39 mouse cellular contexts compared by ENCODE assay signal in genomic region chr11:115306863-115307262, GRCm38 (mm10). TPM values are rescaled to one million over a fixed set of nuclear protein-coding genes. Genes with fewer than 3 reads are reported as not detected.
DNase-seq lines count a peak whose midpoint lies in the region; ATAC-seq and TF ChIP-seq lines count a peak whose summit lies in the region.
"Had no signal": no experiment of that assay in that cellular context is flagged by ENCODE, and none has a peak within 500 bp of the region (broad histone marks: within the 10 kb centered on the region; RNA-seq: fewer than 3 reads in every experiment).

TSS of gene Otop2 (plus strand) at chr11:115307163.

- no peak for TF ChIP-seq POLR2A in thymus, adult 2 months (IDR thresholded peaks at IDR 0.05; ENCODE audit: control insufficient read depth, extremely low read depth, insufficient read depth, low read length, poor library complexity)

- 21% methylated on average over 8 of the region's 8 CpGs for WGBS in forebrain, embryonic 10.5 days
- WGBS in forebrain, embryonic 13.5 days, result 15% methylated on average over 8 of the region's 8 CpGs
- WGBS in heart, embryonic 10.5 days, result 32% methylated on average over 8 of the region's 8 CpGs
- 12% methylated on average over 8 of the region's 8 CpGs for WGBS in kidney, embryonic 15.5 days
- 69% methylated on average over 8 of the region's 8 CpGs for WGBS in thymus, adult 2 months

- H3K36me3 ChIP-seq in forebrain, embryonic 10.5 days (replicated peaks), result no peaks in the 10 kb centered on the region
- no peaks in the 10 kb centered on the region for H3K36me3 ChIP-seq in forebrain, embryonic 13.5 days (ENCODE audit: poor library complexity, severe bottlenecking)
- H3K36me3 ChIP-seq in heart, embryonic 10.5 days, result no peaks in the 10 kb centered on the region
- no peaks in the 10 kb centered on the region for H3K36me3 ChIP-seq in kidney, embryonic 15.5 days
- no peaks in the 10 kb centered on the region for H3K36me3 ChIP-seq in E14TG2a.4 (ENCODE audit: insufficient read depth, low read length)
- H3K36me3 ChIP-seq in thymus, adult 2 months (ENCODE audit: control insufficient read depth, insufficient read depth, low read length), result no peaks in the 10 kb centered on the region
- H3K36me3 ChIP-seq: embryonic facial prominence, embryonic 12.5 days; limb, embryonic 12.5 days; lung, embryonic 15.5 days had no signal

- H3K4me2 ChIP-seq in forebrain, embryonic 13.5 days, result no peak within 1 kb of the TSS
- H3K4me2 ChIP-seq in kidney, embryonic 15.5 days, result no peak within 1 kb of the TSS
- H3K4me2 ChIP-seq: embryonic facial prominence, embryonic 12.5 days; heart, embryonic 11.5 days; limb, embryonic 12.5 days; lung, embryonic 15.5 days had no signal

- peaks cover 38% of the 10 kb centered on the region for H3K27me3 ChIP-seq in forebrain, embryonic 10.5 days (ENCODE audit: poor library complexity, severe bottlenecking)
- H3K27me3 ChIP-seq in forebrain, embryonic 13.5 days, result peaks cover 3% of the 10 kb centered on the region; the same call in 1 of the 2 replicates
- H3K27me3 ChIP-seq in heart, embryonic 10.5 days (ENCODE audit: insufficient read depth, poor library complexity, severe bottlenecking), result peaks cover 45% of the 10 kb centered on the region
- peaks cover 15% of the 10 kb centered on the region for H3K27me3 ChIP-seq in kidney, embryonic 15.5 days
- peaks cover 44% of the 10 kb centered on the region for H3K27me3 ChIP-seq in E14TG2a.4 (ENCODE audit: insufficient read depth, low read length)
- no peaks in the 10 kb centered on the region for H3K27me3 ChIP-seq in thymus, adult 2 months (ENCODE audit: control insufficient read depth, insufficient read depth, low read length)
- H3K27me3 ChIP-seq: Patski had no signal

- DNase-seq in forebrain, embryonic 10.5 days (ENCODE audit: extremely low spot score, low spot score), result no peak
- DNase-seq in heart, embryonic 10.5 days (ENCODE audit: low spot score), result no peak
- DNase-seq in heart, postnatal 36 days, result no peak
- DNase-seq in kidney, adult 9 months, result no peak
- no peak for DNase-seq in thymus, adult 2 months
- DNase-seq: adrenal gland, postnatal 10 days; cerebellum, adult 9-10 months; cerebellum, postnatal 36 days; gastrocnemius, postnatal 10 days; kidney, postnatal 36 days; midbrain, embryonic 14.5 days; right cerebral cortex, postnatal 4 days; thymus, adult 18-20 months; thymus, postnatal 36 days had no signal

- intact Hi-C loops in heart, postnatal 36 days (cut with DNase I), result no loop called here

- peaks cover 17% of the 10 kb centered on the region for H3K4me1 ChIP-seq in forebrain, embryonic 10.5 days
- peaks cover 6% of the 10 kb centered on the region; the same call in 1 of the 2 replicates for H3K4me1 ChIP-seq in forebrain, embryonic 13.5 days
- peaks cover 30% of the 10 kb centered on the region for H3K4me1 ChIP-seq in heart, embryonic 10.5 days
- peaks cover 11% of the 10 kb centered on the region for H3K4me1 ChIP-seq in kidney, embryonic 15.5 days
- H3K4me1 ChIP-seq in E14TG2a.4 (replicated peaks; ENCODE audit: low read depth, low read length), result peaks cover 15% of the 10 kb centered on the region
- H3K4me1 ChIP-seq in thymus, adult 2 months (replicated peaks; ENCODE audit: control insufficient read depth, insufficient read depth, low read length), result no peaks in the 10 kb centered on the region
- H3K4me1 ChIP-seq: limb, embryonic 12.5 days; lung, embryonic 15.5 days had no signal

- H3K9ac ChIP-seq in forebrain, embryonic 13.5 days, result no peak within 1 kb of the TSS
- no peak within 1 kb of the TSS for H3K9ac ChIP-seq in kidney, embryonic 15.5 days
- H3K9ac ChIP-seq: embryonic facial prominence, embryonic 12.5 days; limb, embryonic 12.5 days; lung, embryonic 15.5 days had no signal

- TF ChIP-seq CTCF in E14TG2a.4 (conservative IDR thresholded peaks at IDR 0.05; ENCODE audit: low read length), result no peak
- no peak for TF ChIP-seq CTCF in thymus, adult 2 months (IDR thresholded peaks at IDR 0.05; ENCODE audit: borderline replicate concordance, control insufficient read depth, extremely low read depth, insufficient read depth, low read length, poor library complexity)

- no peak for ATAC-seq in forebrain, embryonic 13.5 days
- ATAC-seq in kidney, embryonic 15.5 days (replicated peaks; ENCODE audit: low FRiP score), result 0 out of 2 replicates have a peak, but pooled peaks have one; percentile 15
- ATAC-seq: intestine, embryonic 16.5 days; Patski had no signal

- H3K4me3 ChIP-seq in forebrain, embryonic 10.5 days, result no peak within 1 kb of the TSS
- H3K4me3 ChIP-seq in forebrain, embryonic 13.5 days, result no peak within 1 kb of the TSS
- H3K4me3 ChIP-seq in heart, embryonic 10.5 days, result no peak within 1 kb of the TSS; the same call in 1 of the 2 replicates
- no peak within 1 kb of the TSS for H3K4me3 ChIP-seq in kidney, embryonic 15.5 days (replicated peaks)
- H3K4me3 ChIP-seq in E14TG2a.4 (replicated peaks; ENCODE audit: low read length), result peak within 1 kb of the TSS; percentile 32; the same call in 1 of the 2 replicates
- H3K4me3 ChIP-seq in thymus, adult 2 months (ENCODE audit: control insufficient read depth, insufficient read depth, low read length), result no peak within 1 kb of the TSS
- H3K4me3 ChIP-seq: embryonic facial prominence, embryonic 12.5 days; layer of hippocampus, adult 2 months; left cerebral cortex, adult 2 months; limb, embryonic 12.5 days; lung, embryonic 15.5 days had no signal

- no peaks in the 10 kb centered on the region for H3K9me3 ChIP-seq in forebrain, embryonic 10.5 days
- H3K9me3 ChIP-seq in forebrain, embryonic 13.5 days (replicated peaks), result no peaks in the 10 kb centered on the region
- no peaks in the 10 kb centered on the region for H3K9me3 ChIP-seq in heart, embryonic 10.5 days
- H3K9me3 ChIP-seq in kidney, embryonic 15.5 days (replicated peaks), result no peaks in the 10 kb centered on the region
- no peaks in the 10 kb centered on the region for H3K9me3 ChIP-seq in E14TG2a.4 (ENCODE audit: low read length)
- H3K9me3 ChIP-seq: embryonic facial prominence, embryonic 12.5 days; limb, embryonic 12.5 days; lung, embryonic 15.5 days had no signal

- 0 out of 2 replicates have a peak within 1 kb of the TSS, but pooled peaks have one; percentile 22 for H3K27ac ChIP-seq in forebrain, embryonic 10.5 days
- H3K27ac ChIP-seq in forebrain, embryonic 13.5 days, result no peak within 1 kb of the TSS
- H3K27ac ChIP-seq in heart, embryonic 10.5 days, result peak within 1 kb of the TSS; percentile 36; the same call in 1 of the 2 replicates
- no peak within 1 kb of the TSS for H3K27ac ChIP-seq in kidney, embryonic 15.5 days
- no peak within 1 kb of the TSS for H3K27ac ChIP-seq in thymus, adult 2 months (ENCODE audit: control insufficient read depth, insufficient read depth, low read length)
- H3K27ac ChIP-seq: embryonic facial prominence, embryonic 12.5 days; layer of hippocampus, adult 2 months; left cerebral cortex, adult 2 months; limb, embryonic 12.5 days; lung, embryonic 15.5 days; stomach, postnatal 0 days had no signal

RNA-seq across cellular contexts. Expression of gene Otop2, which starts in this region (rescaled TPM):
- 0.12 TPM in 1 of 2 replicates, not detected in the other for polyA plus RNA-seq in forebrain, embryonic 10.5 days (2016; fragmentation: Nextera tagmentation; extraction: Ambion mirVana)
- polyA plus RNA-seq in forebrain, embryonic 13.5 days (2015; fragmentation: Nextera tagmentation; extraction: Ambion mirVana), result not detected in 2 replicates
- polyA plus RNA-seq in heart, embryonic 10.5 days (2016; fragmentation: Nextera tagmentation; extraction: Ambion mirVana), result not detected in 2 replicates
- total RNA-seq in heart, postnatal 36 days (2021), result not detected
- 0.06 and 0.09 TPM in 2 replicates for polyA plus RNA-seq in kidney, embryonic 15.5 days (2015; fragmentation: Nextera tagmentation; extraction: Ambion mirVana)
- 0.26 and 0.32 TPM in 2 replicates for polyA plus RNA-seq in thymus, adult 2 months (2012; rRNA removed)
- total RNA-seq: adrenal gland, postnatal 10 days; CH12.LX; gastrocnemius, postnatal 10 days; granulocyte monocyte progenitor cell, adult 5-6 weeks; hematopoietic stem cell, adult 5-6 weeks; layer of hippocampus, postnatal 14 days; liver, adult 2 months; megakaryocyte progenitor cell, adult 5-6 weeks; MEL had no signal
- polyA plus RNA-seq: C2C12; heart, embryonic 11.5 days; heart, postnatal 0 days; kidney, embryonic 16.5 days; limb, embryonic 12.5 days; liver, adult 2 months; liver, embryonic 16.5 days; lung, embryonic 15.5 days; midbrain, embryonic 14.5 days; neural tube, embryonic 11.5 days; Patski; spleen, adult 2 months had no signal

Comparison
In these comparisons a context has a peak if more than half of its experiments do, and no peak if none do; other contexts are left out.
1. H3K27ac ChIP-seq: peak in forebrain, embryonic 10.5 days (single experiment) and heart, embryonic 10.5 days (single experiment); none in forebrain, embryonic 13.5 days (single experiment), kidney, embryonic 15.5 days (single experiment) and thymus, adult 2 months (single experiment).
2. Peak in ATAC-seq in kidney, embryonic 15.5 days; RNA of the gene not detected or under 1 TPM.